Mouse (Mus musculus): ENCODE results near the gene Camk2d. TPM values are rescaled to one million over a fixed set of nuclear protein-coding genes. Genes with fewer than 3 reads are reported as not detected.

Camk2d gene
- polyA plus RNA-seq, 1 experiment = 0.01 TPM

DNA sequence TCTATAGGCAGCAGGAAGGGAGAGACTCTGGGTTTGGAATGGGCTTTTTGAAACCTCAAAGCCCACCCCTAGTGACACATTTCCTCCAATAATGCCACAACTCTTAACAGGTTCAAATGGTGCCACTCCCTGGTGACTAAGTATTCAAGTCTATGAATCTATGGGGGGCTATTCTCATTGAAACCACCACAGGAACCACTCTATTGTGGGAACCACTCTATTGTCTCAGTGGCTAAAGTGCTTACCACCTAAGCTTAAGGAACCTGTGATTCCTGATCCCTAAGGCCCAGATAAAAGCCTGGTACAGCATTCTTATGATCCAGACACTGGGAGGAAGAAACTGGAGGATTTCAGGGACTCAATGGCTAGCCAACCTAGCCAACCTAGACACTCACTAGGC, 179.9 kb downstream of the Camk2d start:
- TF ChIP-seq GATA1 (IDR thresholded peaks at IDR 0.05; ENCODE audit: low read length) = no peak

DNA sequence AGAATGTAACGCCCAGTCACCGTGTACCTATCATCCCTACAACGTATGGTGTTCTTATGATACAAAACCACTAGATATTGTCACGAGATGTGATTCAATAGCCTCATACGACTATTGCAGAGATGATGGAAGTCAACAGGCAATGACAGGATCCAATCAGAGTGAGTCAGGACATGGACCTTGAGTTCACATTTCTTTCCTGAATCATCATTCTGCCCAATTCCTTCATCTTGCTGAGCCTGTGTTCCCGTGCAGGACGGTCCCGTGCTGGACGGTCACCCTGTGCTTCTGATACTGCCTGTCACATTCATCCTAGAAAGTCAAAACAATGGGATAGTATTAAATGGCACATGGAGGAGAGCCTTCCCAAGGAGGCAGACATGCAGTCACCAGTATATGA, 181.0 kb downstream of the Camk2d start:
- no peak for TF ChIP-seq GATA1 (IDR thresholded peaks at IDR 0.05; ENCODE audit: low read length)

GRCm38 (mm10) chr3:126777879-126778278, 181.8 kb downstream of the Camk2d start:
- no peak for TF ChIP-seq GATA1 (IDR thresholded peaks at IDR 0.05; ENCODE audit: low read length)

DNA sequence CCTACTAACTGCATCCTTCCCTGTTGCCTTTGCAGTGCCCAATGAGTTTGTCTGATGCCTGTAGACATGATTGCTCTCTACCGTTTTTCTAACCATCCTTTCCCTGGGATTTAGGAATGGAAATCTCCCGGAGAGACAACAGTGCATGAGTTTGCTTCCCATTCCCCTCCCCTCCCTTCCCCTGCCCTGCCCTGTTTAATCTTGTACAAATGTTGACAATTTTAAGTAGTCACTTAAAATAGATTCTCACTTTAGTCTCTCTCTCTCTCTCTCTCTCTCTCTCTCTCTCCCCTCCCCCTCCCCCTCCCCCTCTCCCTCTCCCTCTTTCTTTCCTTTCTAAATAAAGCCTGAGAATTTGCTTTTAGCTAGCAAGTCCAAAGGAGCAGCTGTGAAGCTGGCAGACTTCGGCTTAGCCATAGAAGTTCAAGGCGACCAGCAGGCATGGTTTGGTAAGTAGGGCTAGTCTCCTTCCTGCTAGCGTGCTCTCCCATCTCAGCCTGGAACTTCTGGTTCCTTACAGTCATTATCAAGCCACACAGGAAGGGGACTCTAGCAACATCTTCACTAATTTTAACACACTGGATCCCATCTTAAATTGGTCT, 184.0 kb downstream of the Camk2d start:
- TF ChIP-seq GATA1 (IDR thresholded peaks at IDR 0.05; ENCODE audit: low read length) = no peak

- TF ChIP-seq GATA1 (IDR thresholded peaks at IDR 0.05; ENCODE audit: low read length) = no peak
Observed at GRCm38 (mm10) chr3:126793035-126793964, 197.2 kb downstream of the Camk2d start.

- TF ChIP-seq GATA1 (IDR thresholded peaks at IDR 0.05; ENCODE audit: low read length) = no peak
Observed at GRCm38 (mm10) chr3:126795904-126796303, 199.8 kb downstream of the Camk2d start.

DNA sequence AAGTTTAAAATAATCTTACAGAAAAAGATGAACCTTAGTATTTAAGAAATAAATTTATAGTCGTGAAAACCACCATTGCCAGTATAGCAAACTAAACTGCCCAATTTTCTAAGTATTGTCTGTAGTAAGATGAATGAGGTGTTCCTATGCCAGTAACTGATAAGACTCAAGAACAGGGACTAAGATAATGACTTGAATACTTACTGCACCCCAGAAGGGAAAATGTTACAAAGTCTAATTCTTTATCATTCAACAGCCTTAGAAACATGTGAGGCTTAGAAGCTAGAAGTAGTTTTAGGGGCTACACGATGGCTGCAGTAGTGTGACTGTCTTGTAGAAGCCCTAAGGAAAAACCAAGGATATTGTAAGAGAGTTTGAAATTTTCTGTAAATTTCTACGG, 200.9 kb downstream of the Camk2d start:
- TF ChIP-seq GATA1 (IDR thresholded peaks at IDR 0.05; ENCODE audit: low read length) = no peak

DNA sequence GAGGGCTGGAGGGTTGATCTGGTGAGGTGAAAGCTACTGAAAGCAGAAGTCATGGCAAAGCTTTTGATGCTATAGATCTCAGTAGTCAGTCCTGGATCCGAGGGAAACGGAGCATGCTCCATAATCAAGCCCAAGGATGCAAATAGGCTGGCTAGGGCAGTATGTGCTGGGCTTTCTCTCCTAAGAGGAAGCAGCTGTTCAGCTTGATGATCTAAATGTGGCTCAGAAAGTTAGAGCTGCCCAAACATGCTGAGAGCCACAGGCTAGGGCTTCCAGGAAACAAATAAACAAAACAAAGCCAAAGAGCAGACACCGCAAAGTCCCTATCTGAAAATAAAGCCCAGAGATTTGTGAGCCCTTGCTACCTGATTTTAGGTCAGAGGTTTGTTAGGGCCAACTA, 201.7 kb downstream of the Camk2d start:
- TF ChIP-seq GATA1 (IDR thresholded peaks at IDR 0.05; ENCODE audit: low read length) = no peak

DNA sequence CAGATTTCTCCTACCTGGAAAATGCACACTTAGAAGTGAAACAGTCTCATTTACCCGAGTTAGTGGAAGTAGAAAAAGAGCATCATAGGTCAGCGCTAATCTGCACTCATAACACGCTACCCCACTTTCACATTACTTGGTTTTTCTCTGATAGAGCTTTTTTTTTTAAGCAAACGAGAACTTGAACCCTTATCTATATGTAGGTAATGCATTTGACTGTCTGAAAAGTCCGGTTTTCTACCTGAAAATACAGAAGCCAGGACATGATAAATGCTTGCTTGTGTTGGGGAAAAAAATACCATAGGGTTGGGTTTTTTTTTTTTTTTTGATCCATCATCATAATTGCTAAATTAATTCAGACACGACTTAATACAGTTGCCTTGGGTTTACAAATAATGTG, 206.9 kb downstream of the Camk2d start:
- TF ChIP-seq GATA1 (IDR thresholded peaks at IDR 0.05; ENCODE audit: low read length) = no peak

DNA sequence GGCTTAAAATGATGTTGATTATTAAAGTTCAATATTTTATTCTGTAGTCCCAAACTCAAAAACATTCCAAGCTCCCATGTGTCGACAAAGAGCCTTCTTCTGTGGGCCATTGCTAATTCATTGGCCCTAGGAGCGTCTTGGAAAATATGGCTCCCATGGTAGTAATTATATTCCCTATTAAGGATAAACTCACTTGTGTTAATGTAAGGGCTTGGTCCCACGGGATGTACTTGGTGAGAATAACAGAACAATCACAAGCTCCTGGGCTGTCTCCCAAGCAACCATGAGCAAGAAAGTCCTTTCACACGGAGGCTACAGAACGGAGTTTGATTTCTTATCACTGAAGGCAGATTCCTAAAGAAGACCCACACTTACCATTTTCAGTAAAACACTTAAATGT, 208.9 kb downstream of the Camk2d start:
- TF ChIP-seq GATA1 (IDR thresholded peaks at IDR 0.05; ENCODE audit: low read length) = no peak

GRCm38 (mm10) chr3:126806145-126806544, 210.0 kb downstream of the Camk2d start:
- TF ChIP-seq GATA1 (IDR thresholded peaks at IDR 0.05; ENCODE audit: low read length) = no peak

DNA sequence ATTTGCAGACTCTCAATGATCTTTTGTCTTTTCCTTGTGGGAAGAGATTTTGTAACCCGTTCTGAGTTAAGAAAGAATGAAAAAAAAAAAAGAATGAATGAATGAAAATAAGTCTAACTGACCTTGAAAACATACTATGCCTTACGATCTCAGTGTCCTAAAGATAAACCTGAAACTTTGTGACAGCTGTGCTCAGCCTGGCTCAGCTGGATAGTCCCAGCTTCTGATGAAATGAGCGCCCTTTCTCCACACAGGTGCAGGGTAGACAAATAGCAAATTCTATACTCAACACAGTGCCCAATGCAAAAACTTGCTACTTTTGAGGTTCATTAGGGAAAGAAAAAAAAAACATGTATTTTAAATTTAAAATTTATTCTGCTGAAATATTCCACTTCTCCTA, 213.8 kb downstream of the Camk2d start:
- no peak for TF ChIP-seq GATA1 (IDR thresholded peaks at IDR 0.05; ENCODE audit: low read length)

GRCm38 (mm10) chr3:126810372-126811090, 214.4 kb downstream of the Camk2d start:
- no peak for TF ChIP-seq GATA1 (IDR thresholded peaks at IDR 0.05; ENCODE audit: low read length)

DNA sequence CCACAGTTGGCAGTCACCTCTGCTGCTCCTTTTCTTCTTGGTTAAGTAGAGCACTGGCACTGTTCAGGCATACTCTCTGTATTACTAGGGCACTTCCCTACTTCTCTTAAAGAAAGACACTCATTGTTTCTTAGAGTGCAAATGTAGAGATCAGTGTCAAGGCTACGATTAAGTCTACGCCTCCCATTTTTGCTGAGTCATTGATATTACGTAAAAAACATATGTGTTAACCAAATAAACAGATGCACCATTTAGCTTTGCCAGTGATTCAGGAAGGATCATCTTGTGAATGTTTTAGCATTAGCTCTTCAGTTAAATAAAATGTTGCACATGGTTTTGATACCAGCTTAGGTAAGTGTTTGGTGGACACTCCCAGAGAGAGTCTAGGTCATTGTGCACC, 215.5 kb downstream of the Camk2d start:
- no peak for TF ChIP-seq GATA1 (IDR thresholded peaks at IDR 0.05; ENCODE audit: low read length)

DNA sequence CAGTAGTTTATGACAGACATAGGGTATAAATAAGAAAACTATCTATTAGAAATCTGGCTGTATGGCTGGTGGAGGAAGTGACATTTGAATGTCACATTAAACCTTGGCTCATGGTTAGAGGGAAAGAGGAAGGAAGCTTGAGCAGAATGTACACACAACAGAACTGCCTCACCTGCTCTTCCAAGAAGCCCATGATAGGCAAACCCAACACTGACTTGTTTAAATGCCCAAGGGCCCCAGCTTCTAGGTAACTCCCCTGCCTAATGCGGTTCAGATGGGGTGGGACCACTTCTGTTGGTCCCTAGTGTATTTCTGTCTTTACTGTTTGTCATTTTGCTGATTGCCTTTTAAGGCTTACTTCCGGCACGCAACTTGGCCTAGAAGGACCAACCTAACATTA, 226.3 kb downstream of the Camk2d start:
- TF ChIP-seq GATA1 (IDR thresholded peaks at IDR 0.05; ENCODE audit: low read length) = no peak

DNA sequence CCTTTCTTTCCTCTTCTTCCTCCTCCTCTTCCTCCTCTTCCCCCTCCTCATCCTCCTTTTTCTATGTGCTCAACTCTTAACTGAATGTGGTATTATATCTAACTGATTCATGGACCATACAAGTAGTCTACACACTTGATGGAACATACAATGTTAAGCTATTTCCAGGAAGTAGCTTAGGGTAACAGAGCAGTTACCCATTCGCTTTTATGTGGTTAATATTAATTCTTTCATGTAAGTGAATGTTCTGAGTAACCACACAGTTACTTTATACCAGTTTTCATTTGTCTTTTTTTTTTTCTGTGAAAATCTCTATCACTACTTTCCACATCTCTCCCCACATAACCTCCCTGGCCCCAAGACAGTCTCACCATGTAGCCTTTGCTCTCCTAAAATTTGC, 228.8 kb downstream of the Camk2d start:
- no peak for TF ChIP-seq GATA1 (IDR thresholded peaks at IDR 0.05; ENCODE audit: low read length)

Data from G1E-ER4 (cell line).